Mouse (Mus musculus) adrenal gland, postnatal 25 days (tissue): ENCODE data around the gene Polr2h. TPM values are rescaled to one million over a fixed set of nuclear protein-coding genes. Genes with fewer than 3 reads are reported as not detected.

Experiments
- total RNA-seq: library from RNA; stranded (reverse); gene quantifications from 2 replicates; pipeline ENCODE4 v1.2.3, GENCODE M21; 2021

The Polr2h gene
- total RNA-seq, 1 experiment from 2014 or later: 56.3 TPM

Other genes starting within 250 kb of the Polr2h start
- 58.3 and 63.8 TPM in 2 replicates for gene Eif2b5, start 218.8 kb upstream of the Polr2h start, total RNA-seq
- 43.9 and 46.2 TPM in 2 replicates for gene Dvl3, start 200.7 kb upstream of the Polr2h start, total RNA-seq
- 291 and 310 TPM in 2 replicates for gene Ap2m1, start 182.2 kb upstream of the Polr2h start, total RNA-seq
- 87.3 and 101 TPM in 2 replicates for gene Abcf3, start 169.1 kb upstream of the Polr2h start, total RNA-seq
- gene Vwa5b2, start 128.2 kb upstream of the Polr2h start, total RNA-seq: 1.5 TPM in 1 of 2 replicates, not detected in the other
- 7.2 and 9.1 TPM in 2 replicates for gene Eef1akmt4, start 106.1 kb upstream of the Polr2h start, total RNA-seq
- not detected in 2 replicates for gene Gm49333, start 106.1 kb upstream of the Polr2h start, total RNA-seq
- 26.2 and 41.4 TPM in 2 replicates for gene Alg3, start 105.9 kb upstream of the Polr2h start, total RNA-seq
- gene Camk2n2, start 96.4 kb upstream of the Polr2h start, total RNA-seq: 15.8 and 27.8 TPM in 2 replicates
- gene Ece2, start 87.8 kb upstream of the Polr2h start, total RNA-seq: 11.4 and 15.0 TPM in 2 replicates
- 279 and 296 TPM in 2 replicates for gene Psmd2, start 66.0 kb upstream of the Polr2h start, total RNA-seq
- 337 and 368 TPM in 2 replicates for gene Eif4g1, start 49.4 kb upstream of the Polr2h start, total RNA-seq
- 14.8 and 17.6 TPM in 2 replicates for gene Fam131a, start 24.4 kb upstream of the Polr2h start, total RNA-seq
- 45.9 and 74.4 TPM in 2 replicates for gene Clcn2, start 81 bp downstream of the Polr2h start, total RNA-seq
- 8.1 and 13.5 TPM in 2 replicates for gene Chrd, start 15.5 kb downstream of the Polr2h start, total RNA-seq
- gene Thpo, start 16.8 kb downstream of the Polr2h start, total RNA-seq: 1.6 and 3.2 TPM in 2 replicates